Mouse (Mus musculus): ENCODE measurements at regions not wholly inside any gene's neighbourhood (a gene's known extent, or its start where the extent isn't known, plus 50 kb on each side); places are given as distances from the start of the nearest gene placed in this dataset.

DNA sequence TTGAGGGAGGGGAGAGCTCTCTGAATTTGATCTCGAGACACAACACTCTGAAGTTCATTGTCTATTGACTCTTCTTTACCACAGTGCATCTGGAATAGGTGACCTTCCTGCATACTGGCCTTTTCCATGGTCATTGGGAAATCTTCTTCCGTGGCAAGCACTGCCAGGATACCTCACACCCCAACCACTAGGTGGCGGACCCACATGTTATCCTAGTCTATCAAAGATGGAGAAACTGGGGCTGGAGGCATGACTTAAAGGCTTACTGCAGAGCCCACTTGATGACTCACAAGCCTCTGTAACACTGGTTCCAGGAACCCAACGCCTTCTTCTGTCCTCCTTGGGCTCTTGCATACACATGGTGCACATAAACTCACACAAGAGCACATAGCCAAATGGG, 467.2 kb upstream of the Mgmt start:
- peak; percentile 57 for DNase-seq (ENCODE audit: low read depth, low spot score)

DNA sequence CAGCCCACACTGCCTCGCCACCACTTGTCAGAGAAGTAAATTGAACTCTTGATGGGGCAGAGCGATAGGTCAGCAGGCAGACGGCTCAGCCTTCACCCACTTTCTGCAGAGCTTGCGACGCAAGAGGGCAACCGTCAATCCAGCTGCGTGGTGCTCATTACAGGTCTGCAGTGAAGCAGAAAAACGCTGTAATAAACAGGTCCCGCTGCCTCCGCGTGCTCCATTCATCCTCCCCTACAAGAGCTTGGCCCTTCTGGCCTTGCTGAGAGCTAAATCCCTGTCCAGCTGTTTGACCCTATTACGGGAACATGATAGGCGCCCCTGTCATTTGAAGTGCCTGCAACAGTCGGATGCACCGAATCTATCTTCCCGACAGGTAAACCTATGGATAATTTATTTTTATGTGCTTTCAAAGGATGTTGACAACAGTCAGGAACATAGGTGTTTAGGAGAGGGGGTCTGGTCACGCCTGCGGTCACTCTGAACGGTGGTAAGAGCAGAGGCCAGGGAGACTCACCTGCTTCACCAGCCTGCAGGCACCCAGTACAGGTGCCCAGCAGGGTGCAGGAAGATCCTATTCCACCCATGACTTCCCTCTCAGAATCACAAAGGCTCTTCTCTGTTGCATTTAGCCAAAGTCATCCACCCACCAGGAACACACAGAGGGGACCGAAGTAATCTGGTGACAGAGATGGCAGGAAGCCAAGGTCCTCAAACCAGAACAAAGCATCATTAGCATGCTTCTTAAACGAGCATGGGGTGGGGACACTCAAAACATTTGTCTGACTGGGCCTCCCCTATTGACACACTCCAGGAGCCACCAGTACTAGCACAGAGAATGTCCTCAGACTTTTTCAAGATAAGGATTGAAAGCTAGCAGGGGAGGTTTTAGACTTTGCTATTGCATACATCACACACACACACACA, 464.1 kb upstream of the Mgmt start:
- DNase-seq (ENCODE audit: low read depth, low spot score), result peak; percentile 87

DNA sequence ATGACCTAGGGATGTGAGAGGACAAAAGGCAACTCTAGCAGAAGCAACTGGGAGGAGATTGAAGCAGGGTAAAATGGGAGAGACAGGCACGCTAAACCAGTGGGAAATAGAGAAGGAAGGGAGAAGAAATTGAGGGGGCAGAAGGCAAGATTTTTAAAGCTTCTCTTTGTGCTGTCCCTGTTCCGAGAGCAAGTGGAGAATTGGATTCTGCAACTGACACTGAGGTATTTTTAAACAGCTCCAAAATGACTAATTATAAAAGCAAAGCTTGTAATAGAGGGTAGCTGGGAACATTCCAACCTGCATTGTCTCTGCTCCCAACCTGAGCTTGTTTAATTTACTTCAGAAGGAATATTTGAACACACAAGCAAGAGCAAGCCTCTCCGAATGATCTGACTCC, 460.7 kb upstream of the Mgmt start:
- no peak for DNase-seq (ENCODE audit: low read depth, low spot score)

DNA sequence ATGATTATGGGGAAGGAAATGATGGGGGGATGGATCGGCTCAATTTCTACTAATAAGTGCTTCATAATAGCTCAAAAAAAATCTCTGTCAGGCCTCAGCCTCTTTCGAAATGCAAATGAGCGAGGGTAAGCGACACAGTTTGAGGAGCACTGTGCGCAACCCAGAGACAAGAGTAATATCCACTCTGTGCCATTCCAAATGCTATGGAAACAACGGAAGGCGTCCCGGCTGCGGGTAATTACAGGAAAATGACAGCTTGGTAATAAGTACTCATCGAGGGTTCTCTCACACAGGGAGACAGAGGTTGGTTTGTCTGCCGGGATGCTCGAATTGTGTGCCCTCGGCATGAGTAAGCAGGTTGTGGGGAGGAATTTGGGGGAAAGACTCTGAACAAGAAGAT, 459.9 kb upstream of the Mgmt start:
- no peak for DNase-seq (ENCODE audit: low read depth, low spot score)

DNA sequence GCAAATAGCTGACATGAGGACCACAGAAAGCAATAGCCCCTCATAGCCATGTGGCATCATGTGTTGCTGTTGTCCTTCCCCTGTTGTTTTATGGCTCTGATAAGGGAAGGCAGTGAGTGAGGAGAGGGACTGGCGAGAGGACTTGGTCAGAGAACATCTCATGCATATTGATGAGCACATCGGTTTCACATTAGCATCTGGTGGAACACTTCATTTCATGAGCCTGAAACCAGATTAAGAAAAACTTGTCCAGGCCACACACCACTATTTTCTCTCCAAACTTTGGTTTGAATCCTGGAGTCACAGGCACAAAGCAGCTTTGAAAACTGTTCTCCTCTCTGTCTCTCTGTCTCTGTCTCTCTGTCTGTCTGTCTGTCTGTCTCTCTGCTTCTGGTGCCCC, 451.0 kb upstream of the Mgmt start:
- no peak for DNase-seq (ENCODE audit: low read depth, low spot score)

DNA sequence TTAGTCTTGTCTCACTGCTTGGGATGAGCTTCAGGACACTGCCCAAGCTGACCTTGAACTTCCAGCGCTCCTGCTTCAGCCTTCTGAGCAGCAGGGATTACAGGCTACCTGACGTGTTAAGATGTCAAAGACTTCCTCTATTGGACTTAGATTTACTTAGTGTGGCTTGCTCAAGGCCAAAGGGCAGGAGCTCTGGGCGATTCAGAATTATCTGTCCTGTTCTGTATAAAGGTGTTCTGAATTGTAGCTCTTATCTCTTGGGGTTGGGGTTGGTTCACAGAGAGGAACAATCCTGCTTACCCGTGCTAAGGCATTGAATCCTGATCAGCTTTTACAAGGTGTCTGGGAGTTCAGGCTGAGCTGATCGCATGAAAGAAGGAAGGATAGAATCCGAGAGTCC, 449.3 kb upstream of the Mgmt start:
- no peak for DNase-seq (ENCODE audit: low read depth, low spot score)

DNA sequence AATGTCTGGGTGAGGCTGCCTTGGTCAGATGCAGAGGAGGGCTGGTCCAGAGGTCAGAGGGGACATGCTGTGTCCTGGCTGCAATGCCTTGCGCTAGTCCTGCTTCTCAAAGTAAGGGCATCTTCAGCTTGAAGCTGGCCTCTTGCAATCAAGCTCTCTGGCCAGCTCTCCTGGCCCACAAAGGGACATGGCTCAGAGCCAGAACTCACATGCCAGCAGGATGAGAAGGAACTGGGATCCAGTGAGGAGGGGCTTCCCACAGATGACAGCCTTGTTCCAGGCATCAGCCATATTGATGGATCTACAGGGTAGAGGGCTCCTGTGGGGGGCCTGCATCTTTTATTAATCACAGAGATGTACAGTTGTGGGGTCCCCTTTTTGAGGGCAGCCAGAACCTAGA, 445.1 kb upstream of the Mgmt start:
- DNase-seq (ENCODE audit: low read depth, low spot score), result no peak

DNA sequence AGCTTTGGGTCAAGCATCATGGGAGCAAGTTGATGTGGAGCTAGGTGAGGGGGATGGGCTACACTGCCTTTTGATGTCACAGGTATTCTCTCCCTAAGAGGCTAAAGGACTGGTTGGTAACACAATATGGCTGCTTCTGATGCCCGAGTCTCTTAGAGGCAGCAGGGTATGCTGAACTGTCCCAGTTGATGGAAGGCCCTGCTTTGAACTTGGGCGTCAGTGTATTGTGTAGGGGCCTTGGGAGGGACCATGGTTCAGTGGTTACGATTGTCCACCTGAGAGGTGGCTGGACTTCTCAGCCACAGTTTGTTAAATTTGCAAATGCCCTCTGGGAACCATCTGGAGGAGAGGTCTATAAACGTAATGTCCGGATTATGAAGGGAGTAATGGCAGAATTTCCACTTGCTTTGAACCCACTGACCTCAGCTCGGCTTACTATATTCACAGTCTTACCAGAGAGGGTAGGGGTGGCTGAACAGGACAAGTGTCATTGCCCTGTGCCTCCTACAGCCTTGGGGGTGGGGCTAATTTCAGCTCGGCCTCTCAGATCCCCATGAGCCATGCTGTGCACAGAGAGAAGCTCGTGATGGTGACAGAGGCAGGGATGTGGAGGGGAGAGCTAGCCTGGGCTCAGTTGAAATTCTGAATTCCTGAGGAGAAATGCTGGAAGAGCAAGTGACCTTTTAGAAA, 442.6 kb upstream of the Mgmt start:
- DNase-seq (ENCODE audit: low read depth, low spot score), result peak; percentile 14

DNA sequence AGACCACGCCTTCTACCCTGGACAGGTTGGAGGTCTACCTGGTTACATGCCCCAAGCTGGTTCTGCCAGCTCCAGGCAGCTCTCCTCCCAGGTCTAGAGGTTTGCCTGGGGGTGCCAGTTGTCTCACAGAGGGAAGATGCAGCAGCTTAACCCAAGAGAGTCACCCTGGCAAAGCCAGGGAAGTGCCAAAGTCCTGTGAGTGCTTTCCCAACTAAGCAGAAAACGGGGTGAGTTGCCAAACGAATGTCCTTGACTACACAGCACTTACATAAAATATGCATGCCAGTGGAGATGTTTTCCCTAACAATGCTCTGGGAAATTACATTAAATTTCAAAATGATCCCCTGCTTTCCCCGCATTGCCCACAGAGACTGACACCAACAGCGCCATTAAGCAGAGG, 441.9 kb upstream of the Mgmt start:
- DNase-seq (ENCODE audit: low read depth, low spot score), result peak; percentile 10

DNA sequence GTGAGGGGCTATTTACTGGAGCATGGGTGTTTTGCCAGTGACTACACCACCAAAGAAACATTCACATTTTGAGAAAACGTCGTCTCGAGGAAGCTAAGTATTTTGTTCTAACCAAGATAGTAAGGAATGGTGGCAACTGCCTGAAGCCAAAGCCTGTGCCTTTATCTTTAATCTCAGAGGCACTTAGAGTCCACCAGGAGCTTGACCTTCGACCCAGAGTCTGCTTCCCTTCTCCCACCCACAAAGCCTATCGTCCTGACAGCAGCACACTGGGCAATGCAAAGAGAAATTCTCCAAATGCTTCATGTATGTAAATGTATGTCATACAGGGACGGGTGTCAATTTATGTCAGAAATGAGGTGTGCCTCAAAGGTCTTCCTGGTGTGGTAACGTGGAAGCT, 437.2 kb upstream of the Mgmt start:
- no peak for DNase-seq (ENCODE audit: low read depth, low spot score)

DNA sequence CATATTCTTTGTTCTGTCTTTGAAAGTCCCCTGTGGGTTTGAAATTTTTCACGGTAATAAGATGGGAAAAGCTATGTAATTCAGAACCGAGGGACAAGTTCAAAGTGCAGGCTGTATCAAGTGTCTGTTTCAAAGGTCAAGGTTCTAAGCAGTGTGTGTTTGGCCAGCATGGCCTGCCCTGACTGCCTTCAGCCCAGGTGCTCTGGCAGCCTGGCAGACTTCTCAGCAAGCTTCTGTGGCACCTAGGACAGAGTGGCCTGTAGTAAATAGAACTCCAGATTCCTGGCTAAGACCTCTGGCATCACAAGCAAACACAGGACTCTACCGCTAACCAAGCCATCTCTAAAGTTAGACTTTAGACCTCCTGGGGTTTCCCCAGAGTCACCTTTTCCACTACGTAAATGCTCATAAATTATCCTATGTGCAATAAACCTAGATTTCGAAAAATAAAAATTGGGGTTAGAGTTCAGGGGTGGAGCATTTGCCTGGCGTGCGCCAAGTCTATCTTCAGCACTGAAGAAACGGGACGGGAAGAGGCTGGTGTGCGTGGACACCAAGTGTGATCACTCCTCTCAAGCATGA, 436.5 kb upstream of the Mgmt start:
- no peak for DNase-seq (ENCODE audit: low read depth, low spot score)

DNA sequence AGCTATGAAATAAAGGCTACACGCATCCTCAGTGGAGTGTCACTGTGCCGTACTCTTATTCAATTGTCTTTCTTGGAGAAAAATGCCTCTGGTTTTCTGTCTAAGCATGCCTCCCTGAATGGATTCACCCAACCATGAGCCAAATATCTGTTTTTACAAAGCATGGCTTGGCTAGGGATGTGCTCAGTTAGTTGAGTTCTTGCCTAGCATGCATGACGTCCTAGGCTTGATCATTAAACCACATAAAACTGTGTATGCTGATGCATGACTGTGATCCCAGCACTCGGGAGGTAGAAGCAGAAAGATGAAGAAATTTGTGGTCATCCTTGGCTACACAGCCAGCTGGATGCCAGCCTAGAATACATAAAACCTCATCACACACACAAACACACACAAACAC, 417.3 kb upstream of the Mgmt start:
- DNase-seq (ENCODE audit: low read depth, low spot score), result no peak

DNA sequence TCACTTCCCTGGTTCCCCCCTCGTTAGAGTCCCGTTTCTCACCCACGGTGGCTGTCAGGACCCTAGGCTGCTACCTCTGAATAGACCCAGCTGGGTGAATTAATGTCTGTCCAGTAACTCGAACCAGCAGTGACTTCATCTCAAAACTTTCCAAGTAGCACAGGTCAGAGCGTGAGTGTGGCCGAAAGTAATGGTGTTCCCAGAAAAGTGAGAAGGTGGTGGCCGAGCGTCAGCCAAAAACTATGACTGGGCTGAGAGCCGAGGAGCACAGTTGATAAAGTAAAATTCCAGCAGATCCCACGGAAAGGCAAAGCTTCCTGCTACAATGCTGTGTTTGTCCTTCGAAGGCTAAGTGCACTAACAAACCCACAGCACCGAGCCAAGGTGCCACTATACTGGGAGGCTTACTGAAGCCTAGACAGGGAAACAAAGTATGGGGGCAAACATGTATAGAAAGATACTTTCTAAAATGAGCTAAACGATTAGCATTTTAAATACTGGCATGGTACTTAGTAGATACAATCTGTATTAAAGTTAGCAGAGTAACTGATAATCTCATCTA, 413.7 kb upstream of the Mgmt start:
- no peak for DNase-seq (ENCODE audit: low read depth, low spot score)

DNA sequence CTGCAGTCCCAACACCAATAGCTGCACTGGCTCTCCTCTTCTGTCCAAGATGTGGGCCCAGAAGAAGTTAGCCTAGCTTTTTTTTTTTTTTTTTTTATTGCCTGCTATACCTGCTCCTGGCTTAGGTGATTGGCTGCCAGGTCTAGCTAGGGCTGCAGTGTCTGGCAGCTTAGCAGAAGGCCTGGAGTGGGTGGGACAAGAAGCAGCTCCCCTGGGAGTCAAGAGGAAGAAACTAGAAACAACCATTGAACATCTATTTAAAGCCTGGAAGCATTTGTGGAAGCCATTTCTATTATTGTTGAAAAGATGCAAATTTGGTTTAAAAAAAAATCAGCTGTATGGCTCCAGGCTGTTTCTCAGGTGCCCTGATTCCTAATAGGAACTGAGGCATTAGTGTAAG, 411.2 kb upstream of the Mgmt start:
- no peak for DNase-seq (ENCODE audit: low read depth, low spot score)

DNA sequence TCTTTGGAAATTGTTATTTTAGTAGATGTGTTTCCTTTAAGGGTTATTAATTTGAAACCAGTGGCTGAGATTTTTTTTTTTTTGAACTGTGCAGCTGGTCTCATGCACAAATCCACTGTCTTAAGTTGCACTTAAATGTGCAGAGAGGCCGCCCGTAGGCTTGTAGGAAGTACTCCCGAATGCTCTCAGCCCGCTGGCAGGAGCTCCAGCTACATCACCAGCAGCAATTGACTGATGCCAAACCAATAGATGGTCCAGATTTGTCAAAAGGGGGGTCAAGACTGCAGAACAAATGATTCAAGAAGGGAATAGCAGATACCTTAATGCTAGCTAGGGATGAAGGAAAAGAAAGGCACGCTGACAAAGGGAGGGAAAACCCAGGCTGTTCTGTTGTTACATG, 406.9 kb upstream of the Mgmt start:
- DNase-seq (ENCODE audit: low read depth, low spot score), result no peak

DNA sequence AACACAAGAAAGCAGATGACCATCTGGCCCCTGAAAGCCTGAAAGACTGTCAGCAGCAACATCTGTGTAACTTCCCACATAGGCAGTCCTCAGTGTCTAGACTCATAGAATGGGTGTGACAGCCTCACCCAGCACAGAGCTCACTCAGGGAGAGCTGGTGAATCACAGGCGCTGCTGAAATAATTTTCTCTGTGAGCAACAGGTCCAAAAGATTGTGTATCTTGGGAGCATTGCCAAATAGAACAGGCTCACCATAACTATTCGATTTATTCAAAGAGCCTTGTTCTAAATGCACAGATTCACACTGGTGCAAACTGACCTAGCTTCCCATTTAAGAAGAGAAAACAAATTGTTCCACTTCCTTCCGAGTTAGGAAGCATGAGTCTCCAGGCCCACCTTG, 399.6 kb upstream of the Mgmt start:
- DNase-seq (ENCODE audit: low read depth, low spot score), result no peak

DNA sequence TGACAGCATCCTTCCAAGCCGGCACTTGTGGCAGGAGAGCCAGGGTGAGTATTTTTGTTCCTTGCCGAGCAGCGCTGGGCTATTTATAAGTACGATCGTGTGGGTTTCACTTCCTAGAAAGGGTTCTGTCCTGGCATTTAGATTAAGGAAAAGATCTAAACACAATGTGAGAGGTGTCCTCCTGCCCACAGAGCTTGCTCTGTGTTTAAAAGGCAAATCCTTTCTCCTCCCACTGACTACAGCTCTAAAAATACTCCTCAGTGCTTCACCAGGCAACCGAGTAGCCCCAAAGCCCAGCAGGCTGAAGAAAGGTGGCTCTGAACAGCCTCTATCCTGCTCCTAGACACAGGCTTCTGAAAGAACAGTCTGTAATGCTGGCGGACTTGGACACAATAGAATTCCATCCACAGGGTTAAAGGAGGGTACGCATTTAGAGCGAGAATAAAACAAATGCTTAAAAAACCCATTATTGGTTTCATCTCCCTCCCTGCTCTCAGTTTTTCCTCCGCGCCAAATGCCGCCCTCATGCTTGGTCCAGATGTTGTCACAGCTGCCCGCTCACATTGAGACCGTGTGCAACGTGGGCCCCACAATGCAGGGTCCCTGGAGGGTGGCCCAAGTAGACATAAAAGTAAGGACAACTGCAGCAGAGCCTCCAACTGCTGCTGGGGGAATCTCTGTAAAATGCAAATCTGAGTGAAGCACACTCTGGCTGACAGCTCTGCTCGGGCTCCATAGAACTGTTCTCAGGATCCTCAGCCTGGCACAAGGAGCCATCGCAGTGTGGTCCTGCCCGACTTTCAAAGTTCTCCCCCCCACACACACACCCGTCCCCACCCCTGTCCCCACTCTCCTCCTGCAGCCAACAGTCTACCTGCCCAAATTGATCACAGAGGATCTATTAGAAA, 397.8 kb upstream of the Mgmt start:
- no peak for DNase-seq (ENCODE audit: low read depth, low spot score)

DNA sequence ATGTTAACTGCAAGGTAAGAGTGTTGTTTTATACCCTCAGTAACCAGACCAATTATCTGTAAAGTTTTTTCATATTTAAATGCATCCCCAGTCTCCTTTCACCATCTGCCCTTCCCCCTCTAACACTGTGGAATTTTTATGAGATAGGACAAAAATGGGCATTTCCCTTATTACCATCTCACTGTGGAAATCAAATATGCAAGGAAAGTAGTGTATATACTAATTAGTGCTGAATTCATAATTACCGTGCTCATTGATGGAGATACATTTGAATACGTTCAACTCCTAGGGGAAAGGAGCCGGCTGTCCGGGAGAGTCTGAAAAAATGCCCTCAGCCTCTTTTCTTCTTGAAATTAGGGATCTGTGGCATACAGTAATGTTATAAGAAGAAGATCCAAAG, 394.4 kb upstream of the Mgmt start:
- DNase-seq (ENCODE audit: low read depth, low spot score), result no peak

DNA sequence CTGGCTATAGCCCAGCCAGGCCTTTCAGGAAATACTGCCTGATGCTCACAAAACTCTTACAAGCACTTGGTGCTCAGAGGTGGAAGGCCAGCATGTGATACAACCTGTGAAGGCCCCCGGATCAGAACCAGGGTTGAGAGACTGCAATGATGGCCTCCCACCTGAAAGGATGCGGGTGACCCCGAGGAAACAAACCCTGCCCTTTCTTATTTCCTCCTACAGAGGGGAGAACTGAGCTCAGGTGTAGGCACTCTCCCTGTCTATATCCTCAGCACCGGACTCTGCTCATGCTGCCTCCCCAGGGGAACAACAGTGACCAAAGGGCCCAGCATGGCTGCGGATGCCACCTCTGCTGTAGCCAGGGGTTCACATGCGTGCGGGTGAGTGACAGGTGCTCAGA, 393.3 kb upstream of the Mgmt start:
- no peak for DNase-seq (ENCODE audit: low read depth, low spot score)

DNA sequence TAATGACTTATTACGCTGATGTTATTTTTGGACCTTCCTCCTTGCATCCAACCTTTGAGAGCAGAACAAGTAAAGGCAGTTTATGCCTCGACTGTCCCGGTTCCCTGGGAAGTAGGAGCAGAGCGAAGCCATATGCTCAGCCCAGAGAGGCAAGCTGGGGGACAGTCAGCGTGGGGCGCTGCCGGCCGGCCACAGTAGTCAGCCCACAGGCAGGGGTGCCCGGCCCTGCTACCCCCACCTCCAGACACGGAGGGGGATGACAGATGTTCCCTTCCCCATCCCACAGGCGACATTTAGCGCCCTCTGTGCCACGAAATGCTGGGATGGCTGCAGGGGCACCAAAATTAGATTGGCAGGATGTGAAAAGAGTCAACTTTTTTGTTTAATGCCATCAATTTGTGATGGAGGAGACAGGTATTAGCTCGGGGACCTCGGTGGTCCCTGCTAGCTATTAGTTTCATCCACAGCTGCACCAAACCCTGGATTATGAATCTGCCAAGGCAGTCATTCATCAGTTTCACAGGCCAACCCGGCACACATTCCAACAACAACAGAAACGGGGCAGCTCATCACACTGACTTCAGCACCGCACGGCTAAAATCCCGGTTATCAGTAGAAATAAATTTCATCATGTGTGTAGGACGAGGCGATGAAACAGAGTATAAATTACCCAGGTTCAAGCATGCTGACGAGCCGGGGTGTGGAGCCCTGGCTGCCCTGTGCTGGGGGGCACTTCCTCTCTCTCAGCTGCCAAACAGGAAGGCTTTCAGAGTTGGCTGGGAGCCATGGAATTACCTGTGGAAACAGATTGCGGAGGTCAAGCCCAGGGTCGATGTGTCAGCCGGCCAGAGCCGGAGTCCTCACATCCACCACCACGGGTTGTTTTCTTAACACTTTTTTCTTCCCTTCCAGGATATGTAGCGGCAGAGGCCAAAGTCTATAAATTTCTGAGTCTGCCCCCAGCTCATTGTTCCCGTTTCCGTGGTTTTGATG, 392.3 kb upstream of the Mgmt start:
- no peak for DNase-seq (ENCODE audit: low read depth, low spot score)
